Mouse (Mus musculus): Measurements from ENCODE around the gene Pbxip1. TPM values are rescaled to one million over a fixed set of nuclear protein-coding genes. Genes with fewer than 3 reads are reported as not detected.

Pbxip1 gene
- total RNA-seq, 2 experiments from 2014 or later: 66.5 to 66.8 TPM

- intact Hi-C loops (cut with DNase I): no loop called here
- DNase-seq: no peak
These were observed 35.8 kb downstream of the Pbxip1 start for GRCm38 (mm10) chr3:89472280-89472679.

- intact Hi-C loops (cut with DNase I): no loop called here
- DNase-seq: no peak
These were observed 37.3 kb downstream of the Pbxip1 start for GRCm38 (mm10) chr3:89473838-89474237.

GRCm38 (mm10) chr3:89479055-89479454, 42.5 kb downstream of the Pbxip1 start:
- no peak for DNase-seq
- intact Hi-C loops (cut with DNase I): no loop called here

- DNase-seq: peak in 1 of 2 experiments; percentile 38
- intact Hi-C loops (cut with DNase I): no loop called here
These were observed 45.0 kb downstream of the Pbxip1 start for GRCm38 (mm10) chr3:89481488-89481887.

- intact Hi-C loops (cut with DNase I): no loop called here
- DNase-seq: no peak
These were observed 45.7 kb downstream of the Pbxip1 start for GRCm38 (mm10) chr3:89482249-89482648.

GRCm38 (mm10) chr3:89484766-89485524, 48.4 kb downstream of the Pbxip1 start:
- intact Hi-C loops (cut with DNase I): loop anchor here (1.0 to 2.0 kb wide), 5 partner anchors 28 to 168 kb away; no protein-coding TSS in a partner anchor
- peak; percentile 85 to 88 for DNase-seq

GRCm38 (mm10) chr3:89486111-89486510, 49.6 kb downstream of the Pbxip1 start:
- intact Hi-C loops (cut with DNase I): no loop called here
- no peak for DNase-seq

- intact Hi-C loops (cut with DNase I): no loop called here
- DNase-seq: no peak
These were observed 50.6 kb downstream of the Pbxip1 start for GRCm38 (mm10) chr3:89486916-89487702.

GRCm38 (mm10) chr3:89490790-89491189, 54.3 kb downstream of the Pbxip1 start:
- intact Hi-C loops (cut with DNase I): no loop called here
- no peak for DNase-seq

- no peak for DNase-seq
- intact Hi-C loops (cut with DNase I): no loop called here
These were observed 55.1 kb downstream of the Pbxip1 start for GRCm38 (mm10) chr3:89491559-89491958.

GRCm38 (mm10) chr3:89492701-89493151, 56.2 kb downstream of the Pbxip1 start:
- intact Hi-C loops (cut with DNase I): no loop called here
- DNase-seq: no peak

- intact Hi-C loops (cut with DNase I): no loop called here
- no peak for DNase-seq
These were observed 58.1 kb downstream of the Pbxip1 start for GRCm38 (mm10) chr3:89494630-89495029.

GRCm38 (mm10) chr3:89496366-89496765, 59.9 kb downstream of the Pbxip1 start:
- DNase-seq: no peak
- intact Hi-C loops (cut with DNase I): no loop called here

GRCm38 (mm10) chr3:89499696-89500095, 63.2 kb downstream of the Pbxip1 start:
- DNase-seq: no peak
- intact Hi-C loops (cut with DNase I): no loop called here

Other genes starting within 250 kb of the Pbxip1 start
- gene Gba, start 233.8 kb upstream of the Pbxip1 start, total RNA-seq (2021): 10 to 100 TPM; 24.2 to 24.7 TPM
- 10 to 100 TPM; 20.4 to 21.8 TPM for gene Thbs3, start 221.5 kb upstream of the Pbxip1 start, total RNA-seq (2021)
- gene Mtx1, start 209.6 kb upstream of the Pbxip1 start, total RNA-seq (2021): 10 to 100 TPM; 73.7 to 77.2 TPM
- gene Muc1, start 207.6 kb upstream of the Pbxip1 start, total RNA-seq (2021): under 1 TPM; 0.20 to 0.34 TPM
- 10 to 100 TPM; 84.4 to 88.0 TPM for gene Krtcap2, start 190.7 kb upstream of the Pbxip1 start, total RNA-seq (2021)
- gene Trim46, start 190.4 kb upstream of the Pbxip1 start, total RNA-seq (2021): 1 to 10 TPM in 1 of 2 experiments, under 1 TPM in 1; 0.77 to 1.1 TPM
- gene Dpm3, start 177.3 kb upstream of the Pbxip1 start, total RNA-seq (2021): 10 to 100 TPM; 60.2 to 64.2 TPM
- 10 to 100 TPM; 29.3 to 31.3 TPM for gene Slc50a1, start 166.1 kb upstream of the Pbxip1 start, total RNA-seq (2021)
- 10 to 100 TPM; 48.8 to 57.5 TPM for gene Efna1, start 155.6 kb upstream of the Pbxip1 start, total RNA-seq (2021)
- gene Efna3, start 113.7 kb upstream of the Pbxip1 start, total RNA-seq (2021): under 1 TPM in 1 of 2 experiments, not detected in 1; 0.17 TPM
- 1 to 10 TPM; 1.9 to 2.2 TPM for gene Efna4, start 98.7 kb upstream of the Pbxip1 start, total RNA-seq (2021)
- 100 to 1,000 TPM; 101 to 118 TPM for gene Adam15, start 86.7 kb upstream of the Pbxip1 start, total RNA-seq (2021)
- under 1 TPM in 1 of 2 experiments, not detected in 1; 0.26 TPM for gene Dcst2, start 74.7 kb upstream of the Pbxip1 start, total RNA-seq (2021)
- under 1 TPM; 0.43 to 0.57 TPM for gene Dcst1, start 71.5 kb upstream of the Pbxip1 start, total RNA-seq (2021)
- 10 to 100 TPM; 20.2 to 25.6 TPM for gene Zbtb7b, start 41.9 kb upstream of the Pbxip1 start, total RNA-seq (2021)
- under 1 TPM in 1 of 2 experiments, not detected in 1; 0.64 TPM for gene Lenep, start 33.9 kb upstream of the Pbxip1 start, total RNA-seq (2021)
- 10 to 100 TPM; 44.4 TPM for gene Flad1, start 24.8 kb upstream of the Pbxip1 start, total RNA-seq (2021)
- gene Cks1b, start 18.3 kb upstream of the Pbxip1 start, total RNA-seq (2021): 10 to 100 TPM; 26.6 to 26.9 TPM
- gene Shc1, start 18.3 kb upstream of the Pbxip1 start, total RNA-seq (2021): 10 to 100 TPM; 59.1 to 62.1 TPM
- gene Pygo2, start 6.5 kb upstream of the Pbxip1 start, total RNA-seq (2021): 10 to 100 TPM; 16.8 to 22.3 TPM
- gene Pmvk, start 17.8 kb downstream of the Pbxip1 start, total RNA-seq (2021): 10 to 100 TPM in 1 of 2 experiments, 1 to 10 TPM in 1; 8.9 to 12.1 TPM
- 1 to 10 TPM; 7.4 to 8.8 TPM for gene Kcnn3, start 83.5 kb downstream of the Pbxip1 start, total RNA-seq (2021)